Mouse (Mus musculus) thymus, adult 2 months (tissue): ENCODE measurements at regions not wholly inside any gene's neighbourhood (a gene's known extent, or its start where the extent isn't known, plus 50 kb on each side); places are given as distances from the start of the nearest gene placed in this dataset.

Source experiments
- DNase-seq: peaks from one replicate; pipeline ENCODE4 v3.0.0; 2021
- H3K27ac ChIP-seq: fragments of 200-500 bp; 2 replicates; pipeline ENCODE4 v1.5.1; 2012; ENCODE audit warnings: low read length, control low read depth; ENCODE audit not compliant: control insufficient read depth, insufficient read depth
- H3K27me3 ChIP-seq: fragments of 200-500 bp; 2 replicates; pipeline ENCODE4 v1.6.1; 2012; ENCODE audit warnings: mild to moderate bottlenecking, low read length, moderate library complexity, mixed read lengths; ENCODE audit not compliant: control insufficient read depth, insufficient read depth
- H3K36me3 ChIP-seq: fragments of 200-500 bp; 2 replicates; pipeline ENCODE4 v1.6.1; 2012; ENCODE audit warnings: mild to moderate bottlenecking, low read length, moderate library complexity; ENCODE audit not compliant: control insufficient read depth, insufficient read depth
- H3K4me1 ChIP-seq: fragments of 200-500 bp; replicated peaks from 2 replicates; pipeline ENCODE4 v1.6.1; 2012; ENCODE audit warnings: low read length; ENCODE audit not compliant: control insufficient read depth, insufficient read depth
- H3K4me3 ChIP-seq: fragments of 200-500 bp; 2 replicates; pipeline ENCODE4 v1.5.1; 2012; ENCODE audit warnings: mild to moderate bottlenecking, low read length, control low read depth, moderate library complexity; ENCODE audit not compliant: control insufficient read depth, insufficient read depth
- CTCF ChIP-seq: fragments of 200-500 bp; IDR thresholded peaks from 2 replicates; pipeline ENCODE4 v1.5.1; 2012; ENCODE audit warnings: mild to moderate bottlenecking, control low read depth, low read length, moderate library complexity, borderline replicate concordance; ENCODE audit not compliant: control insufficient read depth, poor library complexity, insufficient read depth; ENCODE audit errors: extremely low read depth
- POLR2A ChIP-seq: fragments of 200-500 bp; IDR thresholded peaks from 2 replicates; pipeline ENCODE4 v1.6.1; 2012; ENCODE audit warnings: mild to moderate bottlenecking, low read length, control low read depth, moderate library complexity; ENCODE audit not compliant: control insufficient read depth, poor library complexity, insufficient read depth; ENCODE audit errors: extremely low read depth
- WGBS: fragments of 180-500 bp; shearing (Covaris S2); methylation state at CpG from one replicate; pipeline ENCODE4 v1.1.7; 2018; 5-methylcytosine and 5-hydroxymethylcytosine counted together

- DNase-seq: no peak
- no peaks in the 10 kb centered on the region for H3K36me3 ChIP-seq
- H3K27ac ChIP-seq: no peak overlapping the region
- no peak for TF ChIP-seq CTCF
- TF ChIP-seq POLR2A: no peak
- H3K4me3 ChIP-seq: no peak overlapping the region
- no peaks in the 10 kb centered on the region for H3K27me3 ChIP-seq
- no peaks in the 10 kb centered on the region for H3K4me1 ChIP-seq
- WGBS: 63% methylated on average over 1 of the region's 1 CpGs
Measured at GRCm38 (mm10) chr4:55937833-55938232, 405.6 kb upstream of the Klf4 start.

- TF ChIP-seq CTCF (no peak), POLR2A (no peak)
- Histone ChIP-seq H3K4me3 (no peak overlapping the region), H3K27ac (no peak overlapping the region), H3K4me1 (no peaks in the 10 kb centered on the region), H3K36me3 (no peaks in the 10 kb centered on the region), H3K27me3 (no peaks in the 10 kb centered on the region)
- no peak for DNase-seq
- WGBS: 83% methylated on average over 11 of the region's 11 CpGs
Measured at GRCm38 (mm10) chr4:55929141-55929782, 397.0 kb upstream of the Klf4 start.

- 92% methylated on average over 11 of the region's 11 CpGs for WGBS
- TF ChIP-seq POLR2A: no peak
- Histone ChIP-seq H3K4me3 (no peak overlapping the region), H3K4me1 (no peaks in the 10 kb centered on the region), H3K36me3 (no peaks in the 10 kb centered on the region), H3K27ac (no peak overlapping the region), H3K27me3 (no peaks in the 10 kb centered on the region)
- DNase-seq: no peak
Measured at GRCm38 (mm10) chr4:55928670-55929069, 396.4 kb upstream of the Klf4 start.

GRCm38 (mm10) chr4:55928196-55928595, 395.9 kb upstream of the Klf4 start:
- Histone ChIP-seq H3K27ac (no peak overlapping the region), H3K27me3 (no peaks in the 10 kb centered on the region), H3K36me3 (no peaks in the 10 kb centered on the region), H3K4me1 (no peaks in the 10 kb centered on the region), H3K4me3 (no peak overlapping the region)
- WGBS: 90% methylated on average over 6 of the region's 6 CpGs
- TF ChIP-seq CTCF: no peak
- no peak for TF ChIP-seq POLR2A
- no peak for DNase-seq

GRCm38 (mm10) chr4:55927391-55927790, 395.1 kb upstream of the Klf4 start:
- DNase-seq: no peak
- H3K4me3 ChIP-seq: no peak overlapping the region
- no peaks in the 10 kb centered on the region for H3K27me3 ChIP-seq
- no peak overlapping the region for H3K27ac ChIP-seq
- 89% methylated on average over 4 of the region's 4 CpGs for WGBS
- no peak for TF ChIP-seq CTCF
- TF ChIP-seq POLR2A: no peak
- H3K36me3 ChIP-seq: no peaks in the 10 kb centered on the region
- H3K4me1 ChIP-seq: no peaks in the 10 kb centered on the region

- no peaks in the 10 kb centered on the region for H3K36me3 ChIP-seq
- no peak for DNase-seq
- no peaks in the 10 kb centered on the region for H3K4me1 ChIP-seq
- no peak overlapping the region for H3K27ac ChIP-seq
- H3K27me3 ChIP-seq: no peaks in the 10 kb centered on the region
- WGBS: 87% methylated on average over 3 of the region's 3 CpGs
- TF ChIP-seq POLR2A (no peak), CTCF (no peak)
- H3K4me3 ChIP-seq: no peak overlapping the region
Measured at GRCm38 (mm10) chr4:55924974-55925373, 392.7 kb upstream of the Klf4 start.

- Histone ChIP-seq H3K4me3 (no peak overlapping the region), H3K36me3 (no peaks in the 10 kb centered on the region), H3K27me3 (no peaks in the 10 kb centered on the region), H3K27ac (no peak overlapping the region), H3K4me1 (no peaks in the 10 kb centered on the region)
- DNase-seq: no peak
- TF ChIP-seq POLR2A (no peak), CTCF (no peak)
- WGBS: 92% methylated on average over 4 of the region's 4 CpGs
Measured at GRCm38 (mm10) chr4:55921217-55921616, 389.0 kb upstream of the Klf4 start.
